Mouse (Mus musculus): Measurements from ENCODE around the gene Olfr1161.

DNA sequence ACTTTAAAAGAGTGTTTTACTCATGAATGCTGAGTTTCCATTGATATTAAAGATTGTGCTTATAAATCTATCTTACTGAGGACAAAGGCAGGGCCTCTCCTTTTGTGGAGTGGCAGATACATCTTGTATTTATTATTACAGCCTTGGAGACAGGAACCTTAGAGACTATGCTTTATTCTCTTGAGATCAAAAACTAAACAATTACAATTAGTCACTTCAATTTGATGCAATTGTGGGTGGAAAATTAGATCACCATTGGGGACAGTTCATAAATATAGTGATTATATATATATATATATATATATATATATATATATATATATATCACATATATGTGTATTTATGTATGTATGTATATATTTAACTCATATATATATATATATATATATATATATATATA is 15.0 kb downstream of the Olfr1161 start, which contains the start of gene Olfr73:
- no peak for TF ChIP-seq CTCF (IDR thresholded peaks at IDR 0.05; ENCODE audit: borderline replicate concordance, control insufficient read depth, extremely low read depth, insufficient read depth, low read length, poor library complexity)
- no peak for TF ChIP-seq POLR2A (IDR thresholded peaks at IDR 0.05; ENCODE audit: control insufficient read depth, extremely low read depth, insufficient read depth, low read length, poor library complexity)

Measured in thymus, adult 2 months (tissue).